Mouse (Mus musculus) lung, postnatal 36 days (tissue): Measurements from ENCODE around the gene Csf3r.

ENCODE experiments used
- DNase-seq: peaks from one replicate; pipeline ENCODE4 v3.0.0; 2022; ENCODE audit warnings: mixed read lengths

The Csf3r gene

GRCm38 (mm10) chr4:126058134-126058996 lies 34.0 kb downstream of the Csf3r start, which contains the start of gene Oscp1:
Gene Oscp1, plus strand, starts transcription at chr4:126058565.
- peak; percentile 95 for DNase-seq

GRCm38 (mm10) chr4:126058997-126059362 lies 34.6 kb downstream of the Csf3r start:
- DNase-seq = no peak

- DNase-seq = peak; percentile 40
Observed at GRCm38 (mm10) chr4:126062856-126063255, 38.5 kb downstream of the Csf3r start.

GRCm38 (mm10) chr4:126065241-126065640 lies 40.9 kb downstream of the Csf3r start:
- DNase-seq = peak; percentile 68

- DNase-seq = peak; percentile 76
Observed at GRCm38 (mm10) chr4:126067401-126068077, 43.2 kb downstream of the Csf3r start.

GRCm38 (mm10) chr4:126068842-126069241 lies 44.5 kb downstream of the Csf3r start:
- DNase-seq = no peak

- DNase-seq = peak; percentile 29
Observed at GRCm38 (mm10) chr4:126077833-126078232, 53.5 kb downstream of the Csf3r start.

- no peak for DNase-seq
Observed at GRCm38 (mm10) chr4:126079266-126079665, 54.9 kb downstream of the Csf3r start.

- DNase-seq = no peak
Observed at GRCm38 (mm10) chr4:126081601-126082000, 57.3 kb downstream of the Csf3r start.

GRCm38 (mm10) chr4:126083021-126083420 lies 58.7 kb downstream of the Csf3r start:
- DNase-seq = no peak

GRCm38 (mm10) chr4:126084382-126084781 lies 60.0 kb downstream of the Csf3r start:
- DNase-seq = no peak

- DNase-seq = peak; percentile 92
Observed at GRCm38 (mm10) chr4:126085996-126086576, 61.7 kb downstream of the Csf3r start.

- no peak for DNase-seq
Observed at GRCm38 (mm10) chr4:126090101-126090847, 65.9 kb downstream of the Csf3r start.

GRCm38 (mm10) chr4:126090848-126091124 lies 66.4 kb downstream of the Csf3r start:
- DNase-seq = no peak

- no peak for DNase-seq
Observed at GRCm38 (mm10) chr4:126091873-126092272, 67.5 kb downstream of the Csf3r start.
